Mouse (Mus musculus) midbrain, embryonic 13.5 days (tissue): ENCODE data around the gene Parg. TPM values are rescaled to one million over a fixed set of nuclear protein-coding genes. Genes with fewer than 3 reads are reported as not detected.
"Not testable (repeated sequence)": the region's sequence is repeated elsewhere in the genome, so short reads cannot be mapped to it uniquely, and the experiment has no call there.

ENCODE experiments used
- ATAC-seq: fragments of 200-750 bp; cut with Nextera tagmentation; 2 replicates; pipeline ENCODE4 v1.8.0; 2017; ENCODE audit warnings: mild to moderate bottlenecking, moderate TSS enrichment, moderate library complexity
- H3K27ac ChIP-seq: fragments of 300-500 bp; sonication (generic); 2 replicates; pipeline ENCODE4 v1.5.1; 2015; ENCODE audit warnings: inconsistent platforms, mild to moderate bottlenecking, moderate library complexity
- H3K27me3 ChIP-seq: fragments of 300-500 bp; sonication (generic); 2 replicates; pipeline ENCODE4 v1.6.1; 2015; ENCODE audit warnings: mild to moderate bottlenecking, inconsistent platforms
- H3K36me3 ChIP-seq: fragments of 300-500 bp; sonication (generic); 2 replicates; pipeline ENCODE4 v1.6.1; 2015; ENCODE audit warnings: mild to moderate bottlenecking, inconsistent platforms
- H3K4me1 ChIP-seq: fragments of 300-500 bp; sonication (generic); replicated peaks from 2 replicates; pipeline ENCODE4 v1.6.1; 2015; ENCODE audit warnings: inconsistent platforms
- H3K4me2 ChIP-seq: fragments of 300-500 bp; sonication (generic); replicated peaks from 2 replicates; pipeline ENCODE4 v1.6.1; 2015; ENCODE audit warnings: moderate library complexity, mild to moderate bottlenecking, inconsistent platforms
- H3K4me3 ChIP-seq: fragments of 300-500 bp; sonication (generic); replicated peaks from 2 replicates; pipeline ENCODE4 v1.5.1; 2015; ENCODE audit warnings: mild to moderate bottlenecking, inconsistent platforms
- H3K9ac ChIP-seq: fragments of 300-500 bp; sonication (generic); replicated peaks from 2 replicates; pipeline ENCODE4 v1.6.1; 2015; ENCODE audit warnings: mild to moderate bottlenecking, inconsistent platforms
- H3K9me3 ChIP-seq: fragments of 300-500 bp; sonication (generic); 2 replicates; pipeline ENCODE4 v1.6.1; 2016; ENCODE audit warnings: mild to moderate bottlenecking, inconsistent platforms
- WGBS: fragments of 180-500 bp; shearing (Covaris S2); methylation state at CpG from one replicate; pipeline ENCODE4 v1.1.7; 2015; 5-methylcytosine and 5-hydroxymethylcytosine counted together
- polyA plus RNA-seq: library from polyadenylated mRNA; unstranded; fragments of >200 nt; fragmentation: Nextera tagmentation; extraction: Ambion mirVana; gene quantifications from 2 replicates; pipeline ENCODE4 v1.2.1, GENCODE M21; 2015

Gene Parg
- polyA plus RNA-seq, 1 experiment from 2014 or later: 44.3 TPM

DNA sequence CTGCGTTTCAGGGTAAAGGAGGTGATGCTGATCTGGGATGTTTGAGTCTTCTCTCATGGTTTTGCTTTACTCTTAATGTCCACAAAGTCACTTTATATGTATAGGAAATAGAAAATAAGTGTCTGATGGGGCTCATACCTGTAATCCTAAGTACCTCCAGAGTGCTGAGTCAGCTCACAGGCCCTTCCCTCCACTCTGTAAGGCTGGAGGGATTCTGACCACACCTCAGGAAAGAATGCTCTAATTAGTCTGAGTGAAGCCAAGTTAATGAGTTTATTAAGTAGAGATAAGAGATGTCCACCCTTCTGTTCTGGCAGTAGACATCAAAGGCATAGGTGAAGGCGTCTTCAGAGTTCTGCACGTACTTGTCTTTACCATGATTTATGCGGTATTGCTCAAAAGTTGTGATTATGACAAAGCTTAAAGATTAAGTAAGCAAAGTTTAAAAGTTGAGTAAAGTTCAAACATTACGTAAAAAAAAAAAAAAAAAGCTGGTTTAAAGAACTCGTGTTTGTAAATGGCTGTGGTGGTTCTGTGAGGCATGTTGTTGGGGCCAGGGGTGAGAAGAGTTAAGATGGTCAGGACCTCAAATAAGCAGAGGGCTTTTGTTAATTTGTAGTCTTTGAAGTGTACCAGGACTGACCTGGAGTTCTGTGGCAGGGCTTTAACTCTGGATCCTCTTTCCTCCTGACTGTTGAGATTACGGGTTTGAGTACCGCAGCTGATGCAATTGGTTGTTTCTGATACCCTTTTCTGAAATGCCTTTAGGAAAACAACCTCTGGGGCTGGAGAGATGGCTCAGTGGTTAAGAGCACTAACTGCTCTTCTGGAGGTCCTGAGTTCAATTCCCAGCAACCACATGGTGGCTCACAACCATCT is 37.3 kb upstream of the Parg start:
- H3K4me2 ChIP-seq: no peak overlapping the region
- WGBS: 86% methylated on average over 8 of the region's 8 CpGs
- no peak for ATAC-seq

DNA sequence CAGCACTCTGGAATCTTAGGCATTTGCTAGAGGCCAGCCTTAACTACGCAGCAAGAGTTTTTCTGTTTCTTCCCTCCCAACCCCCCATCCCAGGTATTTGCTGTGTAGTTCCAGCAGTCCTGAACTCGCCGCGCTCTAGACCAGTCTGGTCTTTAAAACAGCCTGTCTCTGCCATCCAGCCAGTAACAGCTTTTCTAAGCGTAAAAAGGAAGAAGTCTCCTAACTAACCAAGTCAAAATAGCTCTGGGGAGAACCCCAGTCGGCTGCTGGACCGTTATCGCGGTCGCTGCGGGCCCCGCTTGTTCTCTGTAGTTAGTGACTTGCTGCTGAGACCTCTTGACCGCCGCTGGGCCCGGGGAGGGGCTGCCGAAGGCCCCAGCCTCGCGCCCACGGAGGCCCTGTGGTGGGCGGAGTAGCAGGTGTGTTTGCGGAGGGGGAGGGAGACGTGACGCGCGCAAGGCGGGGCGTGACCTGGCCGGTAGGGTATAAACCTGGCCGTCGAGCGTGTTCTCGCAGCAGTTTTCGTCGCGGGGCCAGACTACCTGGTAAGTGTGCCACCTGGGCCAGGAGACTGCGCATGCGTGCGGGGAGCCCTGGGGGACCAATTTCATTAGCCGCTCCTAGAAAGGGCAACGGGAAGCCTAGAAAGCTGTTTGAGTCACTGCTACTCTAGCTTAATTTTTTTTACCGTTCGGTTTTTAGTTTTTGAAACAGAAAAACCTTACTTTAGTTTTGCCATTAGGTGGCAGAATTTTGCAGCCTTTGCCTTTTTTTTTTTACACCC is 36.3 kb upstream of the Parg start:
- peak; percentile 30 for ATAC-seq

More for the DNA sequence above, 37.3 kb upstream of the Parg start:
- Histone ChIP-seq H3K27me3 (no peaks in the 10 kb centered on the region), H3K9ac (no peak overlapping the region), H3K27ac (no peak overlapping the region), H3K9me3 (no peaks in the 10 kb centered on the region), H3K4me1 (peaks cover 35% of the 10 kb centered on the region), H3K36me3 (no peaks in the 10 kb centered on the region), H3K4me3 (no peak overlapping the region)

DNA sequence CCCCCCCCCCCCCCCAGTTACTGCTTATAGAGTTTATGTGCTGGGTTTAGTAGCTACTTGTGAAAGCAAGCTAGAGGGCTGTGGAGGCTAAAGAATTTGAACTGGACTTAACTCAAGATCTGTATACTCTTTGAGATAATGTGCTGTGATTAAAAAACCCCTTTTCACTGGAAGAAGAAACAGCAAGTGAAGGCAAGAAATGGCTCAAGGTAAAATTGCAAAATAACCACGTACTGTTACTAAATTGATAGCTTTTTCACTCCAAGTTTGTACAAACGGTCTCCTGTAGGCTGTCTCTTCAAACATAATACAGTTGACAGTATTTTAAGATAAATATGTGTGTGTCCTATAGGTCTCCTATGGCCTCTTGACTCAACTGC is 35.7 kb upstream of the Parg start:
- Histone ChIP-seq H3K4me1 (peaks cover 26% of the 10 kb centered on the region), H3K4me2 (peak overlapping the region; percentile 98), H3K4me3 (peak overlapping the region; percentile 50; the same call in 1 of the 2 replicates), H3K36me3 (no peaks in the 10 kb centered on the region), H3K27ac (no peak overlapping the region), H3K27me3 (no peaks in the 10 kb centered on the region), H3K9me3 (no peaks in the 10 kb centered on the region), H3K9ac (no peak overlapping the region)
- 77% methylated on average over 2 of the region's 2 CpGs for WGBS
- ATAC-seq: no peak

More for the DNA sequence above, 36.3 kb upstream of the Parg start:
- WGBS: 1% methylated on average over 42 of the region's 42 CpGs
- no peaks in the 10 kb centered on the region for H3K36me3 ChIP-seq
- H3K9me3 ChIP-seq: no peaks in the 10 kb centered on the region
- H3K27me3 ChIP-seq: no peaks in the 10 kb centered on the region
- H3K4me1 ChIP-seq: peaks cover 31% of the 10 kb centered on the region
- H3K4me3 ChIP-seq: peak overlapping the region; percentile 50
- H3K9ac ChIP-seq: peak overlapping the region; percentile 65
- H3K4me2 ChIP-seq: peak overlapping the region; percentile 98
- 0 out of 2 replicates have a peak overlapping the region, but pooled peaks have one; percentile 51 for H3K27ac ChIP-seq

DNA sequence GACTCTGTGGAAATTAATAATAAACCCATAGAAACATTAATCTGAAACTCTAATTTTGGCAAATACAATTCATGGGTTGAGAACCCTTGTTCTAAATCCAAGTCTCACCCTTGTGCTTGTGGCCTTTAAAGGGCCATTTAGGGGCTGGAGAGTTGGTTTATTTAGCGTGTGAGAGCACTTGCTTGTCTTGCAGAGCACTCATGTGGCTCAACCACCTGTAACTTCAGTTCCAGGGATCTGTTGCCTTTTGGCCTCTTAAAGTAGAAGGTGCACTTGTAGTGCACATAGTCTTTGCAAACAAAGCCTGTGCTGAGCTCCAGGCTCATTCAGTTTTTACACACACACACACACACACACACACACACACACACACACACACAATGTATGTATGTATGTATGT is 34.9 kb upstream of the Parg start:
- H3K4me1 ChIP-seq: peaks cover 18% of the 10 kb centered on the region
- H3K36me3 ChIP-seq: no peaks in the 10 kb centered on the region
- H3K9ac ChIP-seq: no peak overlapping the region
- no peaks in the 10 kb centered on the region for H3K9me3 ChIP-seq
- no peak overlapping the region for H3K27ac ChIP-seq
- no peak for ATAC-seq
- H3K4me2 ChIP-seq: no peak overlapping the region
- 78% methylated on average over 1 of the region's 1 CpGs for WGBS
- H3K4me3 ChIP-seq: no peak overlapping the region
- no peaks in the 10 kb centered on the region for H3K27me3 ChIP-seq

DNA sequence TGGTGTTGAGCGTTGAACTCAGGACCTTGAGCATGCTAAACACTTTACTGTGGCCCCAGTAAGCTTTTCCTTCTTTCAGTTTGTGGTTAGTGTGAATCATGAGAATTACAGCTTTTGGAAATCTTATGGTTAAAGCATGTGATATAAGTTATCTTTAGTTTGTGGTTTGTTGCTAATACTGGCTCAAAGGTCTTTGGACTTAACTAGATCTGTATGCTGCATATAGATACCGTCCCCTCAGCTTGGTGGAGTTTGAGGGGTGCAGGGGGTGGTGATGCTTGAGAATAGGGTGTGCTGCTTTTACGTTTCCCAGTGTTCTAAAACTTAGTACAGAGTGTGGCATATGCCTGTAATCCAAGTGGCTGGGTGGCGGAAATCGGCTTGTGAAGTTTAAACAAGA is 34.4 kb upstream of the Parg start:
- H3K27me3 ChIP-seq: no peaks in the 10 kb centered on the region
- H3K4me2 ChIP-seq: no peak overlapping the region
- H3K36me3 ChIP-seq: 0 out of 2 replicates have a peak, but pooled peaks cover 4% of the 10 kb centered on the region
- H3K9me3 ChIP-seq: no peaks in the 10 kb centered on the region
- no peak for ATAC-seq
- no peak overlapping the region for H3K9ac ChIP-seq
- H3K27ac ChIP-seq: no peak overlapping the region
- H3K4me1 ChIP-seq: peaks cover 17% of the 10 kb centered on the region
- 93% methylated on average over 5 of the region's 5 CpGs for WGBS
- H3K4me3 ChIP-seq: no peak overlapping the region

- 73% methylated on average over 3 of the region's 3 CpGs for WGBS
- no peak overlapping the region for H3K27ac ChIP-seq
- no peak for ATAC-seq
These were observed 33.0 kb upstream of the Parg start for GRCm38 (mm10) chr14:32168653-32169231.

DNA sequence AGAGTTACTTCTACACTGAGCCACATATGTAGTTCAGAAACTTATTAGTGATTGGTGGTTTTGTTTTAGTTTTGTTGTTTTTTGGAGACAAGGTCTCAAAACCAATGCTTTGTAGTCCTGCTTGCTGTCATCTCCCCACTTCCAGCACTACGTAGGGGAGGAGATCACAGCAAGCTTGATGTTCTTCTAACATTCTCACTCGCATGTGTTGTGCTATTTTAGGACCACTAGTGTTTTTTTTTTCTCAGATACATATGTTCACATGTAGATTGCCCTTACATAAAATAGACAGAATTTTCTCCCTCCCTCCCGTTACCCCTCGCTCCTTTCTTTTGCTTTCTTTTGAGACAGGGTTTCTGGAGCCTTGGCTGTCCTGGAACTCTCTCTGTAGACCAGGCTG is 31.6 kb upstream of the Parg start:
- 91% methylated on average over 4 of the region's 4 CpGs for WGBS

More at GRCm38 (mm10) chr14:32168653-32169231, 33.0 kb upstream of the Parg start:
- H3K9me3 ChIP-seq: no peaks in the 10 kb centered on the region
- no peak overlapping the region for H3K4me3 ChIP-seq
- H3K4me1 ChIP-seq: peaks cover 17% of the 10 kb centered on the region
- peaks cover 15% of the 10 kb centered on the region for H3K36me3 ChIP-seq
- no peak overlapping the region for H3K9ac ChIP-seq
- H3K4me2 ChIP-seq: no peak overlapping the region
- H3K27me3 ChIP-seq: no peaks in the 10 kb centered on the region

DNA sequence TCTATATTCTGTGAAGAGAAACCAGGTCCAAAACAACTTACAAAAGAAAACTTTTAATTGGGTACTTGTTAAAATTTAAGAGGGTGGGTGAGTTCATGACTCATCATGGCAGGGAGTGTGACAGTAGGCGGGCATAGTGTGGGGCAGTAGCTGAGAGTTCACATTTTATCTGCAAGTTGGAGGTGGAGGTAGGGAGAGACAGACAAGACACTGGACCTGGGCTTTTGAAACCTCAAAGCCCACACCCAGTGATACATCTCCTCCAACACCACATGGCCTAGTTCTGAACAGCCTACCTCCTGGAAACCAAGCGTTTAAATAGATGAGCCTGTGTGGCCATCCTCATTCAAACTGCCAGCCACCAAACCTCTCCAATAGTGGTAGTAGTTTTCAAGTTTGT is 26.4 kb upstream of the Parg start:
- 93% methylated on average over 2 of the region's 2 CpGs for WGBS

More for the DNA sequence above, 31.6 kb upstream of the Parg start:
- Histone ChIP-seq H3K4me1 (peaks cover 14% of the 10 kb centered on the region), H3K9ac (no peak overlapping the region), H3K27me3 (no peaks in the 10 kb centered on the region), H3K9me3 (no peaks in the 10 kb centered on the region), H3K4me2 (no peak overlapping the region), H3K27ac (no peak overlapping the region), H3K4me3 (no peak overlapping the region), H3K36me3 (peaks cover 24% of the 10 kb centered on the region)
- ATAC-seq: no peak

GRCm38 (mm10) chr14:32176590-32176989 is 25.2 kb upstream of the Parg start:
- not testable (repeated sequence) for H3K9me3 ChIP-seq, H3K27ac ChIP-seq, H3K9ac ChIP-seq, H3K4me3 ChIP-seq, H3K4me1 ChIP-seq, H3K4me2 ChIP-seq, ATAC-seq, H3K27me3 ChIP-seq
- 90% methylated on average over 5 of the region's 5 CpGs for WGBS
- peaks cover 47% of the 10 kb centered on the region for H3K36me3 ChIP-seq

More for the DNA sequence above, 26.4 kb upstream of the Parg start:
- no peak for ATAC-seq
- Histone ChIP-seq H3K27ac (no peak overlapping the region), H3K27me3 (no peaks in the 10 kb centered on the region), H3K4me3 (no peak overlapping the region), H3K36me3 (peaks cover 36% of the 10 kb centered on the region), H3K4me1 (no peaks in the 10 kb centered on the region), H3K9ac (no peak overlapping the region), H3K4me2 (no peak overlapping the region), H3K9me3 (no peaks in the 10 kb centered on the region)

DNA sequence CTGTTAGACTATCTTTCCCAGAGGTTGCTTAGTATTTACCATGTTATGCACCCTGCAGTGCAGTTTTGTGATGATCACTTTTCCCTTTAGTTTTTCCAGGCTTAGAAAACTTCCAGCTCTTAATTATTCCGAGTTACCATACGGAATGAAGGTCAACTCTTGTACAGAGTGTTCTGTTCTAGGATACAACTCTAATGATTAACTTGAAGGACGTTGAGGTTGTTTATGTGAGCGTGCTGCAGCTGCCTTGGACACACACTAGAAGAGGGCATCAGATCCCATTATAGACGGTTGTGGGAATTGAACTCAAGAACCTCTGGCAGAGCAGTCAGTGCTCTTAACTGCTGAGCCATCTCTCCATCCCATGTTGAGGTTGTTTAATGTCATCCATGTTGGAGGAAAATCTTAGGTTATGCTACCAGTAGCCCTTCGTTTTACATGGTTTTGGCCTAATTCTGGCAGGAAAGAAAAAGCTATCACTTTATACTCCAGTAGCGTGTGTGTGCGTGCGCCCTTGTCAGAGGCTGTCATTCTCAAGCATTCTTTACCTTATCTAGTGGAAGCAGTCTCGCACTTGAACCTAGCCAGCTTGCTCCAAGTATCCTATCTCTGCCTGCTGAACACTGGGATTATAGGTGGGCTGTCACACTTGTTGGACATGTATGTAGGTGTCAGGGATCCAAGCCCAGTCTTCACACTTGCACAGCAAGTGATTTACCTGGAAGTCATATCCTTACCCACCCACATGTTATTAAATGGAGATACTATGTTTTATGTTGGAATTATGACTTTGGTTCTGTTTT is 22.2 kb upstream of the Parg start:
- Histone ChIP-seq H3K9ac (no peak overlapping the region), H3K4me3 (no peak overlapping the region), H3K27ac (no peak overlapping the region), H3K4me1 (no peaks in the 10 kb centered on the region), H3K4me2 (no peak overlapping the region), H3K27me3 (no peaks in the 10 kb centered on the region), H3K9me3 (no peaks in the 10 kb centered on the region), H3K36me3 (peaks cover 53% of the 10 kb centered on the region)
- WGBS: 95% methylated on average over 10 of the region's 10 CpGs
- no peak for ATAC-seq

DNA sequence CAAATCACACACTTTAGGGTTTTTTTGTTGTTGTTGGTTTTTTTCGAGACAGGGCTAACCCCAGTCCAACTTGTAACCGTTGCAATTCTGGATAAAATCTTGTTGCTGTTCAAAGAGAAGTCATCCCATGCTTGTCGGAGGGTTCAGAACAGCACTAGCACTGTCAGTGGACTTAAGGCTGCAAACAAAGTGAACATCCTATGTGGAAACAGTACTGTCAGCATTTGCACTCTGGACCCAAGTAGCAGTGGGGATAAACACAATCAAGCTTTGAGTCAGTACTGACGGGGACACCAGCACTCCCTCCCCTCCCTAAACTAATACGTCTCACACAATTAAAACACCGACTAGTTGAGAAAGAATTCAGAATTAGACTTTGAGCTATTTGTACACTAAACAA is 20.9 kb upstream of the Parg start:
- Histone ChIP-seq H3K4me1 (no peaks in the 10 kb centered on the region), H3K9ac (no peak overlapping the region), H3K9me3 (no peaks in the 10 kb centered on the region), H3K4me3 (no peak overlapping the region), H3K27ac (no peak overlapping the region), H3K4me2 (no peak overlapping the region), H3K36me3 (peaks cover 58% of the 10 kb centered on the region), H3K27me3 (no peaks in the 10 kb centered on the region)
- 90% methylated on average over 6 of the region's 6 CpGs for WGBS
- ATAC-seq: no peak
